Mouse (Mus musculus): ENCODE measurements at regions not wholly inside any gene's neighbourhood (a gene's known extent, or its start where the extent isn't known, plus 50 kb on each side); places are given as distances from the start of the nearest gene placed in this dataset. TPM values are rescaled to one million over a fixed set of nuclear protein-coding genes. Genes with fewer than 3 reads are reported as not detected.

DNA sequence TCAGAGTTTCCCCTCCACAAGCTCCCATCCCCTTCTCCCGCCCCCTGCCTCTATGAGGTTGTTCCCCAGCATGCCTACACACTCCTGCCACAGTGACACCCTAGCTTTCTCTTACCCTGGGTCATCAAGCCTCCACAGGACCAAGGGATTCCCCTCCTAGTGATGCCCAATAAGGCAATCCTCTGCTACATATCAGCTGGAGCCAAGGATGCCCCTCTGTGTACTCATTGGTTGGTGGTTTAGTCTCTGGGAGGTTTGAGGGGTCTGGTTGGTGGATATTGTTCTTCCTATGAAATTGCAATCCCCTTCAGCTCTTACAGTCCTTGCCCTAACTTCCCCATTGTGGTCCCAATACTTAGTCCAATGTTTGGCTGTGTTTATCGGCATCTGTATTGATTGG is 317.4 kb upstream of the Olfr161 start:
- Histone ChIP-seq H3K4me1 (replicated peaks; ENCODE audit: insufficient read depth, low read length) (no peaks in the 10 kb centered on the region), H3K27me3 (ENCODE audit: insufficient read depth, low read length) (no peaks in the 10 kb centered on the region), H3K9me3 (replicated peaks; ENCODE audit: low read length) (peaks cover 14% of the 10 kb centered on the region), H3K36me3 (ENCODE audit: insufficient read depth, low read length) (no peaks in the 10 kb centered on the region), H3K9ac (ENCODE audit: low read depth, low read length) (no peak overlapping the region), H3K4me3 (replicated peaks; ENCODE audit: low read depth, low read length) (no peak overlapping the region), H3K27ac (no peak overlapping the region), H3K4me2 (ENCODE audit: low read length) (no peak overlapping the region)
- WGBS, result 83% methylated on average over 2 of the region's 2 CpGs
- ATAC-seq (replicated peaks; ENCODE audit: low FRiP score, low read depth) (no peak), DNase-seq (ENCODE audit: low spot score) (no peak)
- TF ChIP-seq CTCF (IDR thresholded peaks at IDR 0.05; ENCODE audit: low read depth), result no peak

Small RNA genes in the stretch of these regions (microRNA-seq; reads per million reads assigned to microRNA genes)
- gene Gm23215, result not detected

Data from kidney, postnatal 0 days (tissue).